In genomic region chr7:143605321-143605720, GRCm38 (mm10) we compare ENCODE assay signal across 13 mouse cellular contexts. TPM values are rescaled to one million over a fixed set of nuclear protein-coding genes. Genes with fewer than 3 reads are reported as not detected.
"Had no signal": no experiment of that assay in that cellular context is flagged by ENCODE, and none has a peak within 500 bp of the region (broad histone marks: within the 10 kb centered on the region; RNA-seq: fewer than 3 reads in every experiment).

No protein-coding gene starts in this region.

- H3K4me1 ChIP-seq: neural tube, embryonic 15.5 days had no signal

- H3K4me2 ChIP-seq: liver, embryonic 12.5 days; lung, embryonic 15.5 days; neural tube, embryonic 15.5 days had no signal

- H3K9me3 ChIP-seq: limb, embryonic 10.5 days; liver, embryonic 12.5 days; lung, embryonic 15.5 days; midbrain, embryonic 10.5 days; neural tube, embryonic 15.5 days had no signal

- H3K27me3 ChIP-seq: liver, embryonic 12.5 days; lung, embryonic 15.5 days; neural tube, embryonic 15.5 days had no signal

- DNase-seq: kidney, adult 18-20 months; kidney, postnatal 10 days; kidney, postnatal 4 days; lung, postnatal 14 days; midbrain, embryonic 14.5 days; thymus, postnatal 36 days had no signal

- H3K27ac ChIP-seq: limb, embryonic 10.5 days; liver, embryonic 12.5 days; lung, embryonic 15.5 days; midbrain, embryonic 10.5 days; neural tube, embryonic 15.5 days had no signal

- ATAC-seq: liver, embryonic 12.5 days had no signal

- H3K36me3 ChIP-seq: limb, embryonic 10.5 days; liver, embryonic 12.5 days; lung, embryonic 15.5 days; midbrain, embryonic 10.5 days; neural tube, embryonic 15.5 days had no signal

- H3K4me3 ChIP-seq: limb, embryonic 10.5 days; liver, embryonic 12.5 days; lung, embryonic 15.5 days; midbrain, embryonic 10.5 days; myocyte; neural tube, embryonic 15.5 days had no signal

- H3K9ac ChIP-seq: liver, embryonic 12.5 days; lung, embryonic 15.5 days; neural tube, embryonic 15.5 days had no signal

RNA-seq across cellular contexts. Expression of gene Tnfrsf26, which starts 23.2 kb away (rescaled TPM):
- total RNA-seq: left cerebral cortex, adult 18-20 months had no signal
